In the genomic region with DNA sequence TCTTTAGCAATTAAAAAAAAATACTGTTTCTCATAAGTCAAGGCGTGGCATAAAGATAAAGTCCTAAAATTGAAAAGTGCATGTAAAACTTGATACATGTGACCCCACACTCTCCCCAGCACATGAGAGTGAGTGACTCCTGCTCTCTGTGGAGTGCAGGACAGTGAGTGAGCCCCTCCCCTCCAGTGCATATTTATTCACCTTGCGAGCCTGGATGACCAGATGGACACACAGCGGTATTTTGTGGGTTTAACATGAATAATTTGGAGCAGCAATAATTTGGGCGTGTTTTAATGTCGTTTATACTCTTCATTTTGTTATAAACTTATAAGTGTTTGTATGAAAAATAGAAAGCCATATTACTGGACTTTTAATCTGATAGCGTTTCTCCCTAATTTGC, we compare ENCODE assay signal across 17 mouse cellular contexts. TPM values are rescaled to one million over a fixed set of nuclear protein-coding genes. Genes with fewer than 3 reads are reported as not detected.
"Had no signal": no experiment of that assay in that cellular context is flagged by ENCODE, and none has a peak within 500 bp of the region (broad histone marks: within the 10 kb centered on the region; RNA-seq: fewer than 3 reads in every experiment).

No protein-coding gene starts in this region.

- ATAC-seq: liver, embryonic 12.5 days; midbrain, embryonic 15.5 days had no signal

- DNase-seq: kidney, adult 9 months; kidney, postnatal 14 days; kidney, postnatal 4 days; left cerebral cortex, postnatal 4 days; lung, adult 18-20 months; lung, postnatal 10 days; lung, postnatal 36 days; retina, postnatal 1 day; right cerebral cortex, postnatal 25 days; spleen, adult 18-20 months; thymus, adult 2 months; thymus, postnatal 14 days; thymus, postnatal 4 days had no signal

RNA-seq across cellular contexts. Expression of gene Wipf3, which starts 11.3 kb away (rescaled TPM):
- total RNA-seq: megakaryocyte-erythroid progenitor cell, adult 5-6 weeks; neutrophil, adult 5-6 weeks had no signal
